Mouse (Mus musculus): ENCODE data around the gene Kbtbd7. TPM values are rescaled to one million over a fixed set of nuclear protein-coding genes. Genes with fewer than 3 reads are reported as not detected.

Gene Kbtbd7
- 6.8 and 6.9 TPM in 2 replicates for polyA plus RNA-seq (2012; rRNA removed)

GRCm38 (mm10) chr14:79425979-79426729 is at the start of gene Kbtbd7:
TSS of gene Kbtbd7 (plus strand) at chr14:79426511.
- WGBS, result under 1% methylated on average over 43 of the region's 44 CpGs
- H3K4me3 ChIP-seq (replicated peaks; ENCODE audit: extremely low read depth, low read depth, low read length), result peak within 1 kb of the TSS; percentile 79
- DNase-seq, result peak; percentile 92

GRCm38 (mm10) chr14:79377041-79377440 is 49.3 kb upstream of the Kbtbd7 start:
- TF ChIP-seq POLR2A (IDR thresholded peaks at IDR 0.05; ENCODE audit: borderline replicate concordance, extremely low read depth, low read depth, low read length), result no peak
- no peak for TF ChIP-seq CTCF (IDR thresholded peaks at IDR 0.05; ENCODE audit: insufficient read depth, low read length)
- no peak for DNase-seq
- Histone ChIP-seq H3K4me3 (replicated peaks; ENCODE audit: extremely low read depth, low read depth, low read length) (no peak overlapping the region), H3K4me1 (ENCODE audit: control insufficient read depth, insufficient read depth, low read length) (no peaks in the 10 kb centered on the region)

More at GRCm38 (mm10) chr14:79425979-79426729, at the start of gene Kbtbd7:
- peak; percentile 71; the same call in 1 of the 2 replicates for TF ChIP-seq POLR2A (IDR thresholded peaks at IDR 0.05; ENCODE audit: borderline replicate concordance, extremely low read depth, low read depth, low read length)
- TF ChIP-seq CTCF (IDR thresholded peaks at IDR 0.05; ENCODE audit: insufficient read depth, low read length), result no peak
- H3K4me1 ChIP-seq (ENCODE audit: control insufficient read depth, insufficient read depth, low read length), result peaks cover 4% of the 10 kb centered on the region

- WGBS, result 93% methylated on average over 7 of the region's 7 CpGs
- DNase-seq, result no peak
These were observed 43.2 kb upstream of the Kbtbd7 start for GRCm38 (mm10) chr14:79383120-79383519.

GRCm38 (mm10) chr14:79388304-79388703 is 38.0 kb upstream of the Kbtbd7 start:
- TF ChIP-seq POLR2A (IDR thresholded peaks at IDR 0.05; ENCODE audit: borderline replicate concordance, extremely low read depth, low read depth, low read length) (no peak), CTCF (IDR thresholded peaks at IDR 0.05; ENCODE audit: insufficient read depth, low read length) (no peak)
- 92% methylated on average over 3 of the region's 3 CpGs for WGBS
- peaks cover 8% of the 10 kb centered on the region for H3K4me1 ChIP-seq (ENCODE audit: control insufficient read depth, insufficient read depth, low read length)
- DNase-seq, result no peak
- no peak overlapping the region for H3K4me3 ChIP-seq (replicated peaks; ENCODE audit: extremely low read depth, low read depth, low read length)

More at GRCm38 (mm10) chr14:79383120-79383519, 43.2 kb upstream of the Kbtbd7 start:
- TF ChIP-seq POLR2A (IDR thresholded peaks at IDR 0.05; ENCODE audit: borderline replicate concordance, extremely low read depth, low read depth, low read length) (no peak), CTCF (IDR thresholded peaks at IDR 0.05; ENCODE audit: insufficient read depth, low read length) (no peak)
- H3K4me3 ChIP-seq (replicated peaks; ENCODE audit: extremely low read depth, low read depth, low read length), result no peak overlapping the region
- no peaks in the 10 kb centered on the region for H3K4me1 ChIP-seq (ENCODE audit: control insufficient read depth, insufficient read depth, low read length)

GRCm38 (mm10) chr14:79389438-79390264 is 36.7 kb upstream of the Kbtbd7 start:
- TF ChIP-seq POLR2A (IDR thresholded peaks at IDR 0.05; ENCODE audit: borderline replicate concordance, extremely low read depth, low read depth, low read length), result 0 out of 2 replicates have a peak, but pooled peaks have one; percentile 8
- TF ChIP-seq CTCF (IDR thresholded peaks at IDR 0.05; ENCODE audit: insufficient read depth, low read length), result no peak
- Histone ChIP-seq H3K4me1 (ENCODE audit: control insufficient read depth, insufficient read depth, low read length) (peaks cover 8% of the 10 kb centered on the region), H3K4me3 (replicated peaks; ENCODE audit: extremely low read depth, low read depth, low read length) (peak overlapping the region; percentile 98)
- peak; percentile 23 for DNase-seq
- WGBS, result under 1% methylated on average over 16 of the region's 16 CpGs

GRCm38 (mm10) chr14:79390265-79390926 is 35.9 kb upstream of the Kbtbd7 start, which contains the start of gene Naa16:
TSS of gene Naa16 (minus strand) at chr14:79390778.
- WGBS, result under 1% methylated on average over 71 of the region's 71 CpGs
- no peak for TF ChIP-seq CTCF (IDR thresholded peaks at IDR 0.05; ENCODE audit: insufficient read depth, low read length)
- TF ChIP-seq POLR2A (IDR thresholded peaks at IDR 0.05; ENCODE audit: borderline replicate concordance, extremely low read depth, low read depth, low read length), result peak; percentile 94; the same call in 1 of the 2 replicates
- Histone ChIP-seq H3K4me1 (ENCODE audit: control insufficient read depth, insufficient read depth, low read length) (peaks cover 8% of the 10 kb centered on the region), H3K4me3 (replicated peaks; ENCODE audit: extremely low read depth, low read depth, low read length) (peak within 1 kb of the TSS; percentile 98)
- DNase-seq, result peak; percentile 92

- no peak for TF ChIP-seq CTCF (IDR thresholded peaks at IDR 0.05; ENCODE audit: insufficient read depth, low read length)
- no peak for TF ChIP-seq POLR2A (IDR thresholded peaks at IDR 0.05; ENCODE audit: borderline replicate concordance, extremely low read depth, low read depth, low read length)
- peaks cover 8% of the 10 kb centered on the region for H3K4me1 ChIP-seq (ENCODE audit: control insufficient read depth, insufficient read depth, low read length)
- H3K4me3 ChIP-seq (replicated peaks; ENCODE audit: extremely low read depth, low read depth, low read length), result no peak overlapping the region
- DNase-seq, result no peak
- 26% methylated on average over 1 of the region's 1 CpGs for WGBS
These were observed 33.0 kb upstream of the Kbtbd7 start for GRCm38 (mm10) chr14:79393289-79393688.

- no peak for DNase-seq
- H3K4me1 ChIP-seq (ENCODE audit: control insufficient read depth, insufficient read depth, low read length), result no peaks in the 10 kb centered on the region; the same call in 1 of the 2 replicates
- H3K4me3 ChIP-seq (replicated peaks; ENCODE audit: extremely low read depth, low read depth, low read length), result no peak overlapping the region
- peak; percentile 47 for TF ChIP-seq CTCF (IDR thresholded peaks at IDR 0.05; ENCODE audit: insufficient read depth, low read length)
- TF ChIP-seq POLR2A (IDR thresholded peaks at IDR 0.05; ENCODE audit: borderline replicate concordance, extremely low read depth, low read depth, low read length), result no peak
These were observed 31.7 kb upstream of the Kbtbd7 start for GRCm38 (mm10) chr14:79394564-79394963.
